Mouse (Mus musculus) stomach, postnatal 0 days (tissue): ENCODE data around the gene Tomm7. TPM values are rescaled to one million over a fixed set of nuclear protein-coding genes. Genes with fewer than 3 reads are reported as not detected.
A peak's percentile ranks its signal among the peaks of the same experiment; 100 is the strongest.
"Not testable (repeated sequence)": the region's sequence is repeated elsewhere in the genome, so short reads cannot be mapped to it uniquely, and the experiment has no call there.

Experiments
- ATAC-seq: fragments of 200-750 bp; cut with Nextera tagmentation; 2 replicates; pipeline ENCODE4 v1.8.0; 2017; ENCODE audit not compliant: low FRiP score, low TSS enrichment
- DNase-seq: peaks from one replicate; pipeline ENCODE4 v3.0.0-alpha.2; 2016; ENCODE audit warnings: low spot score
- H3K27ac ChIP-seq: fragments of 300-500 bp; sonication (generic); replicated peaks from 2 replicates; pipeline ENCODE4 v1.5.1; 2014; ENCODE audit warnings: mild to moderate bottlenecking, control low read depth
- H3K27me3 ChIP-seq: fragments of 300-500 bp; sonication (generic); 2 replicates; pipeline ENCODE4 v1.6.1; 2014; ENCODE audit warnings: low read length; ENCODE audit not compliant: control insufficient read depth, insufficient read depth
- H3K36me3 ChIP-seq: fragments of 300-500 bp; sonication (generic); 2 replicates; pipeline ENCODE4 v1.6.1; 2014; ENCODE audit warnings: low read length, mixed read lengths; ENCODE audit not compliant: control insufficient read depth, insufficient read depth
- H3K4me1 ChIP-seq: fragments of 300-500 bp; sonication (generic); replicated peaks from 2 replicates; pipeline ENCODE4 v1.6.1; 2014; ENCODE audit warnings: antibody characterized with exemption; ENCODE audit not compliant: control insufficient read depth, insufficient read depth
- H3K4me2 ChIP-seq: fragments of 300-500 bp; sonication (generic); replicated peaks from 2 replicates; pipeline ENCODE4 v1.6.1; 2014; ENCODE audit warnings: low read depth, mild to moderate bottlenecking, control low read depth, moderate library complexity
- H3K4me3 ChIP-seq: fragments of 300-500 bp; sonication (generic); 2 replicates; pipeline ENCODE4 v1.5.1; 2014; ENCODE audit warnings: low read depth, low read length, control low read depth
- H3K9ac ChIP-seq: fragments of 300-500 bp; sonication (generic); 2 replicates; pipeline ENCODE4 v1.6.1; 2014; ENCODE audit warnings: mild to moderate bottlenecking, low read length, control low read depth, mixed read lengths
- H3K9me3 ChIP-seq: fragments of 300-500 bp; sonication (generic); 2 replicates; pipeline ENCODE4 v1.6.1; 2016; ENCODE audit warnings: low read length; ENCODE audit not compliant: control insufficient read depth
- CTCF ChIP-seq: IDR thresholded peaks from 2 replicates; pipeline ENCODE4 v1.5.1; 2016; ENCODE audit warnings: antibody characterized with exemption, low read depth, mild to moderate bottlenecking, moderate library complexity
- EP300 ChIP-seq: optimal IDR thresholded peaks from 2 replicates; pipeline ENCODE3; 2016; ENCODE audit warnings: antibody characterized with exemption
- WGBS: fragments of 180-500 bp; shearing (Covaris S2); extraction: QIAGEN DNeasy Blood & Tissue Kit; methylation state at CpG from one replicate; pipeline ENCODE4 v1.1.7; 2014; 5-methylcytosine and 5-hydroxymethylcytosine counted together
- polyA plus RNA-seq: library from polyadenylated mRNA; unstranded; fragments of >200 nt; fragmentation: Nextera tagmentation; extraction: Ambion mirVana; gene quantifications from 2 replicates; pipeline ENCODE4 v1.2.1, GENCODE M21; 2015

The Tomm7 gene
- polyA plus RNA-seq, 1 experiment from 2014 or later = 117 TPM

DNA sequence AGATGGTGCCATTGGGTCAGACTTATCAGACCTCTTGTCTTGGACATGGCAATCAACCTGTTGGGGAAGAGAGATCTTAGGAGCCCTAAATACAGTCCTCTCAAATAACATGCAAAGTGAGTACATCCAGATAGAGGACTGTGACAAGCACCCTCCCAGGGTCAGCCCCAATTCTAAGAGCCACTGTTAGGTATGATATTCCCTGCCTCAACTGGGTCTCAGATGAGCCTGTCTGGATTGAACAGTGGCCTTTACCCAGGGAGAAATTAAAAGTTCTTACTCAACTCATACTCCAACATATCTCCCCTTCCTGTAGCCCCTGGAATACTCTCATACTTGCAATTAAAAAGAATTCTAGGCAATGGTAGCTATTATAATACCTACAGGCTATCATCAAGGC, 13.2 kb upstream of the Tomm7 start:
- Histone ChIP-seq H3K27ac (no peak overlapping the region), H3K4me3 (no peak overlapping the region), H3K4me1 (no peaks in the 10 kb centered on the region), H3K4me2 (no peak overlapping the region), H3K36me3 (peaks cover 5% of the 10 kb centered on the region), H3K9me3 (no peaks in the 10 kb centered on the region), H3K27me3 (no peaks in the 10 kb centered on the region), H3K9ac (no peak overlapping the region)
- DNase-seq = no peak
- TF ChIP-seq EP300 (no peak), CTCF (no peak)
- ATAC-seq = no peak

DNA sequence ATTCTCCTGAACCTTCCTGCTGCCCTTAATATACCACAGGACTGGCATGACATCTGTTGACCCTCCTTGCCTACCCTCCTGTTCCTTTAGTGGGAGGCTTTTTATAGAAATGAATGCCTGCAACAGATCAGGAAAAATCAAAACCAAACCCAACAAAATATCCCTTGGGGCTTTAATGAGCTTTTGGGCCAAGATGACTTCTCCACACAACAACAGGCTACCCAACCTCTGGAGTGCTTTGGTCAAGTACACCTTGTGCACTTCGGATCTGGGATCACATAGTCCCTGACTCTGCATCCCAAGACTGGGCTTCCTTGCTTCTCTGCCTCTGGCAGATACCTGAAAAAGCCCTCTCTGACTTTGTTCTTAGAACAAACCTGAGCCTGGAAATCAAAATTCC, 12.2 kb upstream of the Tomm7 start:
- 88% methylated on average over 1 of the region's 1 CpGs for WGBS
- TF ChIP-seq CTCF (no peak), EP300 (no peak)
- Histone ChIP-seq H3K4me1 (no peaks in the 10 kb centered on the region), H3K9me3 (no peaks in the 10 kb centered on the region), H3K4me2 (no peak overlapping the region), H3K4me3 (no peak overlapping the region), H3K36me3 (peaks cover 5% of the 10 kb centered on the region), H3K27me3 (no peaks in the 10 kb centered on the region), H3K27ac (no peak overlapping the region), H3K9ac (no peak overlapping the region)
- no peak for ATAC-seq
- DNase-seq = no peak

DNA sequence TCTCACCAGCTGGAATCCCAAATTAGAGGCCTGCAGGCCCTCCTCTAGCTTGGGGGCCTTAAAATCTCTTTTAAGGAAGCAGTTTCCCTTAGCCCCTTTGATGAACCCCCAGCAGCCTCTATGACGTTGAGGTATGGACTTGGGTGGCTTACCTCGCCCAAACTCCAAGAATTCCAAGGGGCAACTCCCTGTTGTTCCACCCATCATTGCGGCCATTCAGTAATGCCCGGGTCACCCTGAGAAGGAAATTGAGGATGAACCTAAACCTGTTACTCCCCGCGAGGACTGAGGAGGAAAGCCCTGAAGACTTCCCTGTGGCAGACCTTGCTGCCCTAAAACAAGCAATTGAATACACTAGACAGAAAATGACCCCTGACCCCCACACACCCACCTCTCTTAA, 11.5 kb upstream of the Tomm7 start:
- ATAC-seq = no peak
- WGBS = 91% methylated on average over 6 of the region's 6 CpGs

DNA sequence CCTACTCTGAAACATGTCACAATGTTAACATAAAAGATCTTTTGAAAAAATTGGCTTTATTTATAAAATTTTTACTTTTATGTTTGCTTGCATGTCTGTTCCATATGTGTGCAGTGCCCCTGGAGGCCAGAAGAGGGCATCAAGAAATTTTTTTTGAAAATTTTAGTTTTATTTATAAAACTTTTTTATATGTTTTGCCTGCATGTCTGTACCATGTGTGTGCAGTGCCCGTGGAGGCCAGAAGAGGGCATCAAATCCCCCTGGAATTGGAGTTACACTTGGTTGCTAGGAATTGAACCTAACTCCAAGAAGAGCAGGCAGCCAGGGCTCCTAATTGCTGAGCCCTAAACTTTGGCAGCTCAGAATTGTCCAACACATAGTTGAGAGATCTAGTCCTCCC, 9.0 kb upstream of the Tomm7 start:
- not testable (repeated sequence) for H3K4me3 ChIP-seq, H3K36me3 ChIP-seq, H3K9ac ChIP-seq, DNase-seq, H3K4me1 ChIP-seq, H3K27ac ChIP-seq, ATAC-seq, H3K4me2 ChIP-seq, H3K27me3 ChIP-seq, H3K9me3 ChIP-seq
- WGBS = 83% methylated on average over 1 of the region's 1 CpGs
- peak; percentile 44 for TF ChIP-seq CTCF

More for the DNA sequence above, 11.5 kb upstream of the Tomm7 start:
- no peak for TF ChIP-seq EP300
- no peak for TF ChIP-seq CTCF
- peaks cover 5% of the 10 kb centered on the region for H3K36me3 ChIP-seq
- H3K4me3 ChIP-seq = no peak overlapping the region
- DNase-seq = no peak
- H3K4me1 ChIP-seq = no peaks in the 10 kb centered on the region
- H3K4me2 ChIP-seq = no peak overlapping the region
- H3K9ac ChIP-seq = no peak overlapping the region
- H3K27me3 ChIP-seq = no peaks in the 10 kb centered on the region
- H3K27ac ChIP-seq = no peak overlapping the region
- no peaks in the 10 kb centered on the region for H3K9me3 ChIP-seq

DNA sequence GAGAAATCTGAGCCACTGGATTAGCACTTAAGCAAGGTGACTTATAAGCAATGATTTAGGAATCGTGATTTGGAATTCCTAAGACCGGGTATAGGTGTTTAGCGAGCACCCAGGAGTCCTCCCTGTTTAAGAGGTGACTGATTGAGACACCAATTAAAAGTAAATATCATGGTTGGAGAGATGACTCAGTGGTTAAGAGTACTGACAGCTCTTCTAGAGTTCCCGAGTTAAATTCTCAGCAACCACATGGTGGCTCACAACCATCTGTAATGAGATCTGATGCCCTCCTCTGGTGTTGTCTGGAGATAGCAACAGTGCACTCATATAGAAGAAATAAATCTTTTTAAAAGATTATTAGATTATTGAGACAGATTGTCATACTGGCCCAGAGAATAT, 7.2 kb upstream of the Tomm7 start:
- Histone ChIP-seq H3K4me2 (peak overlapping the region; percentile 83), H3K27ac (peak overlapping the region; percentile 73), H3K9ac (peak overlapping the region; percentile 79), H3K4me3 (peak overlapping the region; percentile 75)
- H3K9me3 ChIP-seq, DNase-seq, H3K27me3 ChIP-seq, H3K36me3 ChIP-seq, ATAC-seq, H3K4me1 ChIP-seq: not testable (repeated sequence)
- WGBS = 3% methylated on average over 4 of the region's 4 CpGs
- TF ChIP-seq CTCF = peak; percentile 55

DNA sequence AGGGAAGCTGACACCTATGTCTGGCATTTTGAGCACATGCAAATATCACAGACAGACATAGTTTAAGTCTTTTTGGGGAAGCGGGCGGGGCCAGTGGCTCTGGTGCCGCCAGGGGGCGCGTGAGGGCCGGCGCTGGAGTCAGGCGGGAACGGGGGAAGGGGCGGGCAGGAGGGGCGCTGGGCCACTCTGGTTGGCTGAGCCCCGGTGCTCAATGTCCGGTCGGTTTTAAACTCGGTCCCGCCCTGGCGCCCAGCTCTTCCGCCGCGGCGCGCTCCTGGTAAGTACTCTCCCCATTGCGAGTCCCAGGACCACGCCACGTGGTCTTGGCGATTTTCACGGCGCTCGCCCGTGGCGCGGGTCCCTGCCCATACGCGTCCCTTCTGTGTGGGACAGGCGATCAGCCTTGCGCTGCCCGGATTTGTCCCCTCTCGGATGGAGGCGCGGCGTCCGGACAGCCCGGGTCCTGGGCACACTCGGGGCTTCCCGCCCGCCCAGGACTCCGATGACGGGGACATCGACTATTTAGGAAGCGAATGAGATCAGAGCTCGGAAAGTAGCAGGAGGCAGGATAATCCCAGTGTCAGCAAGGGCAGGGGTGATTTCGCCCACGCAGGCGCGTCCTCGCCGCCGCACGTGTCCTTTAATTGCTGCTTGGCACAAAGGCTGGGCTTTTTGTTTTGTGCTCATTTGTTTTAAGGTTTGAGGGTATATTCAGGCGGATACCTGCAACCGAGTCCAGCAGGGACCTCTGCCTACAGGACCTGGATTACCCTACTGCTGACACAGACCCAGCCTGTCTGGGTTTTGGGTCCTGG, 6.6 kb upstream of the Tomm7 start:
- Histone ChIP-seq H3K9ac (peak overlapping the region; percentile 79), H3K27me3 (no peaks in the 10 kb centered on the region), H3K4me3 (peak overlapping the region; percentile 75), H3K4me1 (no peaks in the 10 kb centered on the region), H3K9me3 (no peaks in the 10 kb centered on the region), H3K36me3 (no peaks in the 10 kb centered on the region; the same call in 1 of the 2 replicates), H3K27ac (peak overlapping the region; percentile 73), H3K4me2 (peak overlapping the region; percentile 83)
- peak; percentile 97 for ATAC-seq
- TF ChIP-seq EP300 (no peak), CTCF (peak; percentile 86)
- WGBS = under 1% methylated on average over 59 of the region's 61 CpGs
- peak; percentile 92 for DNase-seq
